Mouse (Mus musculus): Measurements from ENCODE around the gene Gjc3. TPM values are rescaled to one million over a fixed set of nuclear protein-coding genes. Genes with fewer than 3 reads are reported as not detected.

Gjc3 gene
- polyA plus RNA-seq, 1 experiment from 2014 or later, result not detected

Other genes starting within 250 kb of the Gjc3 start
- 3.8 and 4.4 TPM in 2 replicates for gene Nyap1, start 221.5 kb downstream of the Gjc3 start, polyA plus RNA-seq (2014; fragmentation: Nextera tagmentation; extraction: Ambion mirVana)
- gene Tsc22d4, start 217.4 kb downstream of the Gjc3 start, polyA plus RNA-seq (2014; fragmentation: Nextera tagmentation; extraction: Ambion mirVana), result 81.1 and 83.5 TPM in 2 replicates
- gene Ppp1r35, start 184.2 kb downstream of the Gjc3 start, polyA plus RNA-seq (2014; fragmentation: Nextera tagmentation; extraction: Ambion mirVana), result 72.8 and 77.9 TPM in 2 replicates
- gene Mepce, start 175.4 kb downstream of the Gjc3 start, polyA plus RNA-seq (2014; fragmentation: Nextera tagmentation; extraction: Ambion mirVana), result 11.9 and 12.4 TPM in 2 replicates
- gene Zcwpw1, start 175.3 kb downstream of the Gjc3 start, polyA plus RNA-seq (2014; fragmentation: Nextera tagmentation; extraction: Ambion mirVana), result 18.1 and 21.2 TPM in 2 replicates
- gene Pilra, start 126.8 kb downstream of the Gjc3 start, polyA plus RNA-seq (2014; fragmentation: Nextera tagmentation; extraction: Ambion mirVana), result 0.13 and 0.32 TPM in 2 replicates
- not detected in 2 replicates for gene Pilrb1, start 105.0 kb downstream of the Gjc3 start, polyA plus RNA-seq (2014; fragmentation: Nextera tagmentation; extraction: Ambion mirVana)
- gene Pilrb2, start 91.3 kb downstream of the Gjc3 start, polyA plus RNA-seq (2014; fragmentation: Nextera tagmentation; extraction: Ambion mirVana), result not detected in 2 replicates
- gene Cyp3a13, start 41.5 kb downstream of the Gjc3 start, polyA plus RNA-seq (2014; fragmentation: Nextera tagmentation; extraction: Ambion mirVana), result not detected in 2 replicates
- gene Azgp1, start 18.4 kb upstream of the Gjc3 start, polyA plus RNA-seq (2014; fragmentation: Nextera tagmentation; extraction: Ambion mirVana), result not detected in 2 replicates
- not detected in 2 replicates for gene Smok3a, start 58.2 kb upstream of the Gjc3 start, polyA plus RNA-seq (2014; fragmentation: Nextera tagmentation; extraction: Ambion mirVana)
- gene Smok3b, start 58.3 kb upstream of the Gjc3 start, polyA plus RNA-seq (2014; fragmentation: Nextera tagmentation; extraction: Ambion mirVana), result not detected in 2 replicates
- not detected in 2 replicates for gene Smok3c, start 90.1 kb upstream of the Gjc3 start, polyA plus RNA-seq (2014; fragmentation: Nextera tagmentation; extraction: Ambion mirVana)
- 34.0 and 34.2 TPM in 2 replicates for gene Zkscan1, start 122.0 kb upstream of the Gjc3 start, polyA plus RNA-seq (2014; fragmentation: Nextera tagmentation; extraction: Ambion mirVana)
- gene Zscan21, start 153.8 kb upstream of the Gjc3 start, polyA plus RNA-seq (2014; fragmentation: Nextera tagmentation; extraction: Ambion mirVana), result 106 and 112 TPM in 2 replicates
- gene Zfp113, start 192.6 kb upstream of the Gjc3 start, polyA plus RNA-seq (2014; fragmentation: Nextera tagmentation; extraction: Ambion mirVana), result 35.2 and 39.9 TPM in 2 replicates
- 248 and 275 TPM in 2 replicates for gene Cops6, start 198.0 kb upstream of the Gjc3 start, polyA plus RNA-seq (2014; fragmentation: Nextera tagmentation; extraction: Ambion mirVana)
- 24.0 and 24.1 TPM in 2 replicates for gene Ap4m1, start 208.9 kb upstream of the Gjc3 start, polyA plus RNA-seq (2014; fragmentation: Nextera tagmentation; extraction: Ambion mirVana)
- gene Mcm7, start 209.3 kb upstream of the Gjc3 start, polyA plus RNA-seq (2014; fragmentation: Nextera tagmentation; extraction: Ambion mirVana), result 370 and 373 TPM in 2 replicates
- gene Taf6, start 224.4 kb upstream of the Gjc3 start, polyA plus RNA-seq (2014; fragmentation: Nextera tagmentation; extraction: Ambion mirVana), result 150 and 155 TPM in 2 replicates
- gene Cnpy4, start 224.4 kb upstream of the Gjc3 start, polyA plus RNA-seq (2014; fragmentation: Nextera tagmentation; extraction: Ambion mirVana), result 49.8 and 56.6 TPM in 2 replicates
- 9.0 and 10.9 TPM in 2 replicates for gene Mblac1, start 231.2 kb upstream of the Gjc3 start, polyA plus RNA-seq (2014; fragmentation: Nextera tagmentation; extraction: Ambion mirVana)